Mouse (Mus musculus) intestine, embryonic 15.5 days (tissue): ENCODE data around the gene Cd1d1. TPM values are rescaled to one million over a fixed set of nuclear protein-coding genes. Genes with fewer than 3 reads are reported as not detected.

Experiments used
- ATAC-seq: fragments of 200-750 bp; cut with Nextera tagmentation; 2 replicates; pipeline ENCODE4 v1.8.0; 2017; ENCODE audit warnings: moderate TSS enrichment, moderate library complexity
- H3K27ac ChIP-seq: fragments of 300-500 bp; sonication (generic); 2 replicates; pipeline ENCODE4 v1.5.1; 2015; ENCODE audit warnings: mild to moderate bottlenecking, inconsistent platforms
- H3K27me3 ChIP-seq: fragments of 300-500 bp; sonication (generic); replicated peaks from 2 replicates; pipeline ENCODE4 v1.6.1; 2015; ENCODE audit warnings: inconsistent platforms
- H3K36me3 ChIP-seq: fragments of 300-500 bp; sonication (generic); 2 replicates; pipeline ENCODE4 v1.6.1; 2015; ENCODE audit warnings: inconsistent platforms
- H3K4me1 ChIP-seq: fragments of 300-500 bp; sonication (generic); replicated peaks from 2 replicates; pipeline ENCODE4 v1.6.1; 2015; ENCODE audit warnings: inconsistent platforms
- H3K4me2 ChIP-seq: fragments of 300-500 bp; sonication (generic); replicated peaks from 2 replicates; pipeline ENCODE4 v1.6.1; 2015; ENCODE audit warnings: mild to moderate bottlenecking, inconsistent platforms
- H3K4me3 ChIP-seq: fragments of 300-500 bp; sonication (generic); replicated peaks from 2 replicates; pipeline ENCODE4 v1.5.1; 2015; ENCODE audit warnings: inconsistent platforms
- H3K9ac ChIP-seq: fragments of 300-500 bp; sonication (generic); 2 replicates; pipeline ENCODE4 v1.6.1; 2015; ENCODE audit warnings: inconsistent platforms
- H3K9me3 ChIP-seq: fragments of 300-500 bp; sonication (generic); 2 replicates; pipeline ENCODE4 v1.6.1; 2016; ENCODE audit warnings: inconsistent platforms
- WGBS: fragments of 180-500 bp; shearing (Covaris S2); methylation state at CpG from one replicate; pipeline ENCODE4 v1.1.7; 2015; 5-methylcytosine and 5-hydroxymethylcytosine counted together
- polyA plus RNA-seq: library from polyadenylated mRNA; unstranded; fragments of >200 nt; fragmentation: Nextera tagmentation; extraction: Ambion mirVana; gene quantifications from 2 replicates; pipeline ENCODE4 v1.2.1, GENCODE M21; 2015

Cd1d1 gene
- polyA plus RNA-seq, 1 experiment from 2014 or later = 36.5 TPM

DNA sequence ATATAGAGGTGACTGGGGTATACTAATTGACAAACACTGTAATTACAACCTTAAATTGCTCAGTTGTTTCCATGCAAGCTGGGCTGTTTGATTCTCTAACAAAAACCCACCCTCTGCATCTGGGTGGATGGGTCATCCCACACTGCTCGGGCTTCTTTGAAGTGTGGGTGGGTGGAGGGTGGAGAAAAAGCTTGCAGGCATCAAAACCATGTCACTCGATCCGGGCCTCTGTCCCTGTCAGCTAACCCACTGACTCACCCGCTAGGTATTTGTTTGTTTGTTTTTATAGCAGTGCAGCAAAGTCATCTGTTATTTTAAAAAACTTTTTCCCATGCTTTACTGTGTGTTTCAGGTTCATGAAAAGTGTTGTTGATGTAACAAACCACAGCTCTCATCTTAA, 43.9 kb downstream of the Cd1d1 start:
- Histone ChIP-seq H3K9me3 (no peaks in the 10 kb centered on the region; the same call in 1 of the 2 replicates), H3K36me3 (no peaks in the 10 kb centered on the region), H3K4me2 (no peak overlapping the region), H3K9ac (no peak overlapping the region), H3K27ac (no peak overlapping the region), H3K4me1 (no peaks in the 10 kb centered on the region), H3K4me3 (no peak overlapping the region), H3K27me3 (no peaks in the 10 kb centered on the region)
- no peak for ATAC-seq
- 22% methylated on average over 4 of the region's 4 CpGs for WGBS

DNA sequence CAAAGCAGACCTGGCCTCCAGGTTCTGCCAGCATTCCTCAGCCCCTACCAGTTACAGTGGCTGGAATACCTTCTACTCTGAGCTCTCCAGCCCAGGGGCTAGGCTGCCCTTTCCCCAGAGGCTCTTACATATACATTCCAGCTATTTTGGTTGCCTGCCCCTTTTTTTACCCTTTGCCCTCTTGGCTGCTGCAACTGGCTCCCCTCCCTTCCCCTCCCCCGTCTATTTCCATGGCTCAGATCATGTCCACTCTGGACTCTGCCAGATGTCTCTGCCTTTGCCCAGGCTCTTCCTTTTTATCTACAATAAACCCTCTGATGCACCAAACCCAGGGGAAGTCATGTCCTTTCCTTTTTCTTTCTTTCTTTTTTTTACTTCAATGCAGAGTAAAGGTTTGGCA, 44.7 kb downstream of the Cd1d1 start:
- H3K9me3 ChIP-seq = no peaks in the 10 kb centered on the region; the same call in 1 of the 2 replicates
- H3K4me2 ChIP-seq = no peak overlapping the region
- H3K27me3 ChIP-seq = no peaks in the 10 kb centered on the region
- WGBS = 50% methylated on average over 1 of the region's 1 CpGs
- no peak overlapping the region for H3K4me3 ChIP-seq
- no peaks in the 10 kb centered on the region for H3K36me3 ChIP-seq
- no peak overlapping the region for H3K27ac ChIP-seq
- no peak overlapping the region for H3K9ac ChIP-seq
- no peak for ATAC-seq
- no peaks in the 10 kb centered on the region for H3K4me1 ChIP-seq

DNA sequence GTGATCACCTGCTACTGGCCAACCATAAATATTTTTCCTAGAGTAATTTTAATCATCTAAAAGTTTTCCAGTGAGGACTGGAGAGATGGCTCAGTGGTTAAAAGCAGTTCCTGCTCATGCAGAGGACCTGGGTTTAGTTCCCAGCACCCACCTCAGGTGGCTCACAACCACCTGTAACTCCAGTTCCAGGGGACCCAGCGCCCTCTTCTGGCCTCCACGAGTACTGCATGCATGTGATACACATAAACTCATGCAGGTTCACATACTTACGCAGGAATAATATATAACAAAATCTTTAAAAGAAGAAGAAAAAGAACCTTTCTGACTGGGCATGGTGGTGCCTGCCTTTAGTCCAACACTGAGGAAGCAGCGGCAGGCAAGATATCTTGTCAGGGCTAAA, 45.4 kb downstream of the Cd1d1 start:
- Histone ChIP-seq H3K27ac (no peak overlapping the region), H3K9me3 (no peaks in the 10 kb centered on the region; the same call in 1 of the 2 replicates), H3K4me2 (no peak overlapping the region), H3K4me3 (no peak overlapping the region), H3K9ac (no peak overlapping the region), H3K36me3 (no peaks in the 10 kb centered on the region), H3K4me1 (no peaks in the 10 kb centered on the region), H3K27me3 (no peaks in the 10 kb centered on the region)
- 91% methylated on average over 4 of the region's 4 CpGs for WGBS
- ATAC-seq = no peak

DNA sequence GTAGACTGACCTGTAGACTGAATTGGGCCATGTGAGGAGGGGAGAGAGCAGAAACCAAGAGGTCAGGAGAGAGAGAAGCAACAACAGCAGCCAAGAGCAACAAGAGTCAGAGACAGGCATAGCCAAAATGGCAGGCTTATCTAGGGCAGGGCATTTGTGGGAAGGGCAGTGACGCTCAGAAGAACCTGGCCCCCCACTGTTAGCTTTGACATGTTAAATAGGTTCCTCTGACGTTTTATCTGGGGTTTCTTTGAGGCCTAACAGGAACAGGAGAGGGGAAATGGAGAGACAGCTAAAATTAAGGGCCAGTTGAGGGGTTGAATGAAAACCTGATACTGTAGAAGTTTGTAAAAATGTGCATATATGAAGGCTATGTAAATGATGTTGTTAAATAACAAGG, 48.6 kb downstream of the Cd1d1 start:
- H3K9me3 ChIP-seq = no peaks in the 10 kb centered on the region; the same call in 1 of the 2 replicates
- no peak overlapping the region for H3K27ac ChIP-seq
- ATAC-seq = no peak
- H3K4me1 ChIP-seq = no peaks in the 10 kb centered on the region
- H3K4me2 ChIP-seq = no peak overlapping the region
- H3K27me3 ChIP-seq = no peaks in the 10 kb centered on the region
- H3K4me3 ChIP-seq = no peak overlapping the region
- no peaks in the 10 kb centered on the region for H3K36me3 ChIP-seq
- 35% methylated on average over 2 of the region's 2 CpGs for WGBS
- no peak overlapping the region for H3K9ac ChIP-seq

Other genes with a start within 250 kb of the Cd1d1 start
- gene Dclk2, start 78.6 kb downstream of the Cd1d1 start, polyA plus RNA-seq = 6.3 and 6.8 TPM in 2 replicates
- 11.0 and 11.8 TPM in 2 replicates for gene Kirrel, start 175.3 kb upstream of the Cd1d1 start, polyA plus RNA-seq